Mouse (Mus musculus): ENCODE measurements around the gene Bsnd.

DNA sequence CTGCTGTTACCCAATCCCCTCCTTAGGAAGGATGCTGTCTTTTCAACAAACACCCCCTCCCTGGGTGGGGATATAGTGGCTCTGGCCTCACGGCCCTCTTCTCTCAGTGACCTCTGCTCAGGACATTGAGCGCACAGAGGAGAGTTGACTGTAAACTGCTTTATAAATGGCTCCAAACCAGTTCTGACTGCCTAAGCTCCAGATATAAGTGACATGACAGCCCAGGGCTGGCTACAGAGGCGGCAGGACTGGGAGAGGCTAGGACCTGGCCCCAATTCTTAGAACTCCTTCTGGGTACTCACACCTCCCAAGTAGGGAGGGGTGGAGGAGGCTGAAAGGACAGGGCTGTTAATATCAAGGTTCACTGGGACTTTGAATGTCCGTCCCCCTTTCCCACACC, 1.5 kb downstream of the Bsnd start:
- TF ChIP-seq CTCF (IDR thresholded peaks at IDR 0.05; ENCODE audit: low read depth) (no peak), EP300 (optimal IDR thresholded peaks at IDR 0.05) (no peak)

Measured in stomach, postnatal 0 days (tissue).